Mouse (Mus musculus) naive thymus-derived CD4-positive, alpha-beta T cell, adult 2 months (primary cell): ENCODE measurements around the gene Dscaml1.

Experiments used
- DNase-seq: peaks from one replicate; pipeline ENCODE4 v3.0.0-alpha.2; 2011; ENCODE audit warnings: low read depth

The Dscaml1 gene

GRCm38 (mm10) chr9:45507482-45507881 lies 81.1 kb downstream of the Dscaml1 start:
- DNase-seq: no peak

GRCm38 (mm10) chr9:45510806-45511546 lies 84.5 kb downstream of the Dscaml1 start:
- no peak for DNase-seq

- DNase-seq: no peak
These were observed 91.7 kb downstream of the Dscaml1 start for GRCm38 (mm10) chr9:45517993-45518705.

- no peak for DNase-seq
These were observed 93.4 kb downstream of the Dscaml1 start for GRCm38 (mm10) chr9:45519841-45520240.

- no peak for DNase-seq
These were observed 96.4 kb downstream of the Dscaml1 start for GRCm38 (mm10) chr9:45522866-45523265.

- no peak for DNase-seq
These were observed 98.1 kb downstream of the Dscaml1 start for GRCm38 (mm10) chr9:45524505-45524904.

- DNase-seq: no peak
These were observed 106.8 kb downstream of the Dscaml1 start for GRCm38 (mm10) chr9:45533253-45533652.

GRCm38 (mm10) chr9:45534472-45534988 lies 108.1 kb downstream of the Dscaml1 start:
- no peak for DNase-seq

- DNase-seq: no peak
These were observed 111.2 kb downstream of the Dscaml1 start for GRCm38 (mm10) chr9:45537649-45538048.

- no peak for DNase-seq
These were observed 113.0 kb downstream of the Dscaml1 start for GRCm38 (mm10) chr9:45539265-45540044.

- no peak for DNase-seq
These were observed 119.7 kb downstream of the Dscaml1 start for GRCm38 (mm10) chr9:45546024-45546638.

GRCm38 (mm10) chr9:45546902-45547578 lies 120.6 kb downstream of the Dscaml1 start:
- DNase-seq: no peak

- no peak for DNase-seq
These were observed 123.4 kb downstream of the Dscaml1 start for GRCm38 (mm10) chr9:45549796-45550195.

- DNase-seq: no peak
These were observed 123.8 kb downstream of the Dscaml1 start for GRCm38 (mm10) chr9:45550210-45550609.

- DNase-seq: no peak
These were observed 124.2 kb downstream of the Dscaml1 start for GRCm38 (mm10) chr9:45550662-45551061.

- DNase-seq: no peak
These were observed 128.8 kb downstream of the Dscaml1 start for GRCm38 (mm10) chr9:45555036-45555826.

GRCm38 (mm10) chr9:45556882-45557281 lies 130.5 kb downstream of the Dscaml1 start:
- no peak for DNase-seq

GRCm38 (mm10) chr9:45560987-45561386 lies 134.6 kb downstream of the Dscaml1 start:
- DNase-seq: no peak

- no peak for DNase-seq
These were observed 140.6 kb downstream of the Dscaml1 start for GRCm38 (mm10) chr9:45566843-45567578.

GRCm38 (mm10) chr9:45569680-45570079 lies 143.3 kb downstream of the Dscaml1 start:
- no peak for DNase-seq
